Mouse (Mus musculus) activated CD4-positive, CD25-positive, alpha-beta regulatory T cell, adult 4 months (primary cell): ENCODE data around the gene Ostm1. TPM values are rescaled to one million over a fixed set of nuclear protein-coding genes. Genes with fewer than 3 reads are reported as not detected.

ENCODE experiments used
- ATAC-seq: one replicate; pipeline ENCODE4 v1.8.0; 2017
- polyA plus RNA-seq, 2 experiments: library from polyadenylated mRNA; unstranded; fragments of 100-300 nt; shearing (Covaris generic); gene quantifications; one replicate each; pipeline ENCODE4 v1.2.1; 2017

Ostm1 gene
- polyA plus RNA-seq, 2 experiments from 2014 or later: 35.5 to 46.7 TPM

DNA sequence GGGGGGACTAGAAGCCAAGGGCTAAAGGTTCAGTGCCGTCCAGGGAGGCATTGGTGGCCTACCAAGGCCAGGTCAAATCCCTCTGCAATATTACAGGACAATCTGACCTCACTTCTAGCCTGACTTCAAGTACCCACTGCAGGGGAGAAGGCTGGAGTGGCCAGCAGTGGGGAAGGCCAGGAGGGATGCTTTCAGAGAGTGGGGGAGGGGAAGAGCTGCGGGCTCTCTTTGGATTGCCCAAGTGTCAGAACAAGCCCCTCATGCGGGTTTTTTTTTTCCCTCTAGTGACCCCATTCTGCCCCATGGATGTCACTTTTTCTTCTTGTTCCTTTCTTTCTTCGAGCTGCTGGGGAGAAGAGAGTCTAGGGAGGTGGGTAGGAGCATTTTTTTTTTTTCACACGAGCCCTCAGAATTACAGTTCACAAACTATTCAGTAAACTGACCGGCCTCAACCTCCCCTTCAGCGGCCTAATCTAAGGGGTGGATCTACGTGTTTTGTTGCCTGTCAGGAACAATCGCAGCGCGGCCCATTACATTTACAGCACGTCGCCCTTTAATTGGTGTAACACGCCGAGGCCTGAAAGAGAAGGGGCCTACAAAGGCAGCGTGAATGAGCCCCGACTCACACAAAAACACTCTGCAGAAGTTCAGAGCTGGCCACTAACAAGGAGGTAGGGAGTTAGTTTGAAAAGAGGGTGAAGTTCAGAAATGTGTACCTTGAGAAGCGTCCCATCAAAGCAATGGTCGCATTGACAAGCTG, 47.2 kb downstream of the Ostm1 start:
- ATAC-seq: no peak

DNA sequence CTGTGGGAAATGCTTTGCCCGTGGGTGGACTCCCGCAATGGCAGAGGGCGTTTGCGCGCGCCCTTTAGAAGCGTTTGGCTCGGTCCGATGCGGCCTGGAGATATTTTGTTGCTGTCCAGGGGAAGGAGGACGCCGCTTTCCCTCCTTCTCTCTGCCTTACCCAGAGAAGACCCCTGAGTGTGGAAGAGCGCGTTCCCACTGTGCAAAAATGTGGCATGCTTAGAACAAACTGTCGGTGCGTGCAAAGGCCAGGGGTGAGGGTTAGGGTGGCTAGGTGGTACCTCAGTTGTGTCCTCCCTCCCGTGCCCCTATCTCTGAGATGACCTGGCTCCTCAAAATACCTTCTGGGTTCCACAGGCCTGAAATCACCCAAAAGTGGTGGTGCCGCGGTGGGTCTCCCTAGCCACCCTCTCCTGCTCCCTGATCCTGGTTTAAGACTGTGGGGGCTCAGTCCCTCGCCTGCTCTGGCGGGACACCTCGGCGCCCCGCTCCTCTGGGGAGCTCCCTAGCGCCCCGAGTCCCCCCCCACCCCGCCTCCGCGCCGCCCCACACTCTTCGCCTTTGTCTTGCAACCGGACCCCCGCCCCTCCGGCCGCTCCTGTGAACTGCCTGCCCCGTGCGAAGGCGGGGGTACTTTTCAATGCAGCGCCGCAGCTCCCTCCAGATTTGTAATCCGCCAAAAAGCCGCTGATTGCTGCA, 48.3 kb downstream of the Ostm1 start:
- ATAC-seq: no peak

DNA sequence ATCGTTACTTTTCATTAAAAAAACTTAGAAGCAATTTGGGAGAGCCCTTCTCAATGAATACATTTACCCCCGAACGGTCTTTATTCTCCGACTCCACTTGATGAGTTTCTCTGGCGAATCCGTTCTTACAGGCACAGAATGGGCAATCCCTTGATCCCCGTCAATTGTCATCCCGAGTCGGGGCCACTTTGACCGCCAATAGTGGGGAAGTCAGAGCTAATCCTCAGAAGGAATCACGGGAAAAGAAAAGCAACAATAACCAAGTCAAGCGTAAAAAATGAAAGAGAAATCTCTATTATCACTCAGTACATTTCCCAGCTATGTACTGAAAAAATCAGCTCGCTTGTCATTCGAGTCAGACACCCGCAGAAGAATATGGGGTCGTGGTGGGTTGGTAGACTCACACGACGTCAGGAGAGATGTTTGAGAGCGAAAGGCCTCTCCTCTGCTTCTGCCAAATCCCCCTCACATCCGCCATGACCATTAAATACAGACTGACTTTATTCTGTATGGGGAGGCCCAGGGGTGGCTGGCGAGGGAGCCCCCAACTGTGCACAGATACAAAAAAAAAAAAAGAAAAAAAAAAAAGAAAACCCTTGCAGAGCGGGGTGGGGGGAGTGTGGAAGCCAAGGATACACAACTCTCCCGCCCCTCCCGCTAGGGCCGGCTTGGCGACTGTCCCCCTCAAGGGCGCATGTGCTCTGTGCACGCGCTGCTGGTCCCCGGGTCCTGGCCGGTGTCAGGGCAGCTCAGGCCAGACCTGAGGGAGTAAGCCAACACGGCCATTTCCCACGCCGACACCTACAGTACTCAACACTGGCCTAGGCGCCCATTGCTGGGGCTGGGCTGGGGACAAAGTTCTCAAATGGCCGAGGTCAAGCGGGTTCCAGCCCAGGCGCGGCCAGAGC, 49.1 kb downstream of the Ostm1 start:
- ATAC-seq: peak; percentile 17

DNA sequence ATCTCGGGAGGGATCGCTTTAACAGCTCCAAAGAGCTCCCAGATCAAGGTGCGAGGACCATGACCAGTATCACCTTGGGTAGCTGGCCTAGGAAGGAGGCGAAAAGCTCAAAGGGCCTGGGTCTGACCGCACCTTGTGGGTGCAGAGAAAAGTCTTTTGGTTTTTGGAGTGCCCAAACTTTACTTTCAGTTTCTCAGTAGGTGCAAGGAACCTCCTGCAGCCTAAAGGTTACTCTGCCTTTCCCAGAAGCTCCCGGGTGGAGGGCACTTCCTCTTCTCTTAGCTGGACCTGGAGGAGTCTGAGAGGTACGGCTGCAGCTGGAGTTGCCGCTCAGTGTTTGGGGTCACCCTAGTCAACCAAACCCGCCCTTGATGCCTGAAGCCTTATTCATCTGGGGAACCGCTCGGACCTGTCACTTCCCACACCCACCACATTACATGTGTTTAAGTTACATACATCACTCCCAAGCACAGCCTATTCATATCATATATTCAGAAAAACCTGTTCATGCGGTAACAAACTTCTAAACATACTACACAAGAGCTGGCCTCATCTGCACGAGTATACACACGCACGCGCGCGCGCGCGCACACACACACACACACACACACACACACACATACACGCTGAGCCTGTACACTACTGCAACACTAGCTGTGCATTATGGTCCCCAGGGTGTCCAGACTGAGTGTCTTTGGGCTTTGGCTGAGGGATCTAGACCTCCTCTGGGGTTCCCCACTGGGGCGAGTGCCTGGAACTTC, 49.9 kb downstream of the Ostm1 start:
- ATAC-seq: peak; percentile 15

DNA sequence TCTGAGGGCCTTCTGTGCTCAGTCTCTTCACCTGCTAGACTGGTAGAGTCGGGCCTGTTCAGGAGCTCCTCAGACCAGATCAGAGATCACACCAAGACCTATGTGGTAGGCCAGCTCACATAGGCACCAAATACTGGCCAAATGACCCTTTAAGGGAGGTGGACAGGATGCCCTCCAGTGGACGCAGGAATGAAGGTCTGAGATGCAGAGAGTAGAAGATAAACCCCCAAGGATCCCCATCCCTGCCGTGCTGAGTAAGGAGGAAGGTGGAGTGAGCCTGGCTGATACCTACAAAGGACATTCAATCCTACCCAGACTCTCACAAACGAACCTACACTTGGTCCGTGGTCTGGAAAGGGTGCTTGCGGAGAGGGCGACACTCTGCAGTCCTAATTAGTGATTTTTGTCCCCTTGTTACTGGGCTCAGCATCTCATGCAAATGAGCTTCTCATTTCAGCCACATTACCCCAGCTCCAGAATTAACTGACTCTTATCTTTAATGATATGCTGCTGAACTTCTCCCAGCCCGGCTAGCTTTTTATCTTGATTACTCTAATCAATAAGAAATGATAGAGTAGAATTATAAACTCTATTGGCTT, 50.6 kb downstream of the Ostm1 start:
- no peak for ATAC-seq

DNA sequence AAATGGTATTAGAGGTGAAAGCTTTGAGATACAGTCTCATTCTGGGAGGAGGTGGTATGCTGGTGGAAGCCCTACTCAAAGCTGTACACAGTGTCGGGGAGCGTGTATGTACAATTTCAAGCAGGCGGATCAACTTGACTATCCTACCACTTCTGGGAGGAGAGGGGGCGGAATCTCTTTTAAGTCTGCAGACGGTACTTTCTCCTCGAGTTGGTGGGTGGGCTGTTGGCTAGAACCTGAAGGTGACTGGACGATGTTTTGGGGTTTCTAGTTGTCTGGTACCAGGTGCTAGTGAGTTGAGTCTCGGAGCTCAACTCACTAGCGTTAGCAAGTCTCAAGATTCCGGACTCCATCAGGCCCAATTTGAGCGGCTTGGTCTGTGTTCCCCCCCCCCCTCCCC, 51.4 kb downstream of the Ostm1 start:
- no peak for ATAC-seq

DNA sequence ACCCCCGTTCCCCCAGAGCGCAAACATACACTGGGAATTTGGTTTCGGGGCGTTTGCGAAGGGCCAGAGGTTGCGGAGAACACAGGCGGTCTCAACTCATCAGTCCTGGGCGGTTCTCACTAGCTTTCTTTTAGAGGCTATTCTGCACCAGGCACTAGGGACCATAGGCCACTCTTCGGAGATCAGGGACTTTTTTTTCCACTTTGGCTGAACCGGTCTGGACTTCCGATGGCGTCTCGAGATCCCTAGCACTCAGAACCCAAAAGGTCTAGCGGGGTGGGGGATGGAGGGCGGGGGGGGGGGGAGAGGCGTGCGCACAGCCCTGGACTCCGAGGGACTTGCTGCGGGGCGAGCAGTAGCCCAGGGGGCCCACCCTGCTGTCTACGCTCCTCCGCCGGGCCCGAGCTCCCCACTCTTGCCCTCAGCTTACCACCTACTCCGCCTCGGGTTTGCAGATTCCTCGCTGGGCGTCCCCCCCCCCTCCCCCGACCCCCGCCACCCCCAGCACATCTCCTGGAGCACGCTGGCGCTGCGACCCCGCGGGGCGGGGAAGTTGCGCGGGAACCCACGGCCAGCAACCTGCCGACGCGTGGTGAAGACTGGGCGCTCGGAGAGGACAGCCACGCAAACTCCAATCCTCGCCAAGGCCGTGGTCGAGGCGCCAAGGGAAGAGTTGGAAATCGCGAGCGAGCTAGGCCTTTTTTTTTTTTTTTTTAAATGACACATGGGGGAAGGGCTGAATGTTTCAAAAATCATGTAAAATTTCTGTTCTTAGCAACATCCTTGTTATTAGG, 52.1 kb downstream of the Ostm1 start:
- ATAC-seq: no peak

DNA sequence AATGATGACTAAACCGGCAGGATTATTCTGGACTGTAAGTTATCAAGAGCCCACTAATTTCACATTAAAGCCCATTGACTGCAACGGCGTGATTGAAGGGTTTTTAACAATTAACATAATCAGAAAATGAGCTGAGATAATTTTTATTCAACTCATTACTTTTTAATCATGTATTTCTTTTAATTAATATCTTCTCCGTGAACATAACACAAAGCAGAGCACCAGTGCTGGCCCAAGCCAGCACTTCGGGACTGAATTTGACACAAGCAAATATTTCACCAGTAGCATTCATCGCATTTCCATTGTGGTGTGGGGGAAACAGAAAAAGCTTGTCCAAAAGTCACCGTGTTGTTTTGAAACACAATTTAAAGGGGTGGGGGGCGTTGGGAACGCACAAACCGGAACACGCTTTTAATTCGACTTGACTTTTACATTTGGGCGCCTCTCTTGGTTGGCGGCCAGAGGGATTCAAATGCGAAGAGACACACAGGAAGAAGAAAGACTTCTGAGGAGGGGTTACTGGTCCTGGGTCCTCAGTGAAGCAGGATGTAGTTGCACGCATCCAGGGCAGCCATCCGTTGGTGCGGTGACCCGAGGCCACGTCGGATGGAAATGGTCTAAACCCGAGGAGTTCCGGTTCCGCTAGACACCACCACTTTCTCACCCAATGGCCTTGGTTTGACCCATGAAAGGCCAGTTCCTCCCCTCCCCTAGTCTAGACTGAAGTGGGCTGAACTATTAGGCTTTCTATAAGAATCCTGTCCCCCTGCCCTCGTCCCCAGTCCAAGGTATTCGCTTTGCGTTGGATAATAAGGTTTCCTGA, 52.9 kb downstream of the Ostm1 start:
- ATAC-seq: peak; percentile 6

DNA sequence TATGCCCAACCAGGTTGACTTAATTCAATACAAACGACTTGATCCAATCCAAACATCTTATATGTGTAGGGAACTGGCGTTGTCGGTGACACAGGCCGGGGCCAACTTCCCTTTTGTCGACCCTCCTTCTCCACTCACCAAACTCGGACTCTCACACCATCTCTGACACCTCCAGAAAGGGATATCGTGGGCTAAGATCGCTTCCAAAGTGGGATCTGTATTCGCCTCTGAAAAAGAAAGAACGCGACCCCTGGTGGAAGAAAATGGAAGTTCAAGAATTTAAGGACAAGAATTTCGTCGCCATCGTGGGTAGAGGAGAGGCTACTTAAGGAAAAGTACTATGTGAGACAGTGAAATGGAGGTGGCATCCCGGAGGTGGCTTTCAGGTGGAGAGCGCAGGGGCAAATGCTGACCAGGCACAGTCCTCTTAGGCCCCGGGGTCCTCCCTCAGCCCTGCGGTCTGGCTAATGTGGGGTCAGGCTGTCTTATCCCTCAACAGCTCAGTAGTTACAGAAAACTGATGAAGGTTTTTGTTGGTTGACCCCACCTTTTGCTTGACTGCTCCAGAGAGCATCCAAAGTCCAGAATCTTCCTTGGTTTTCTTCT, 53.7 kb downstream of the Ostm1 start:
- ATAC-seq: peak; percentile 22

DNA sequence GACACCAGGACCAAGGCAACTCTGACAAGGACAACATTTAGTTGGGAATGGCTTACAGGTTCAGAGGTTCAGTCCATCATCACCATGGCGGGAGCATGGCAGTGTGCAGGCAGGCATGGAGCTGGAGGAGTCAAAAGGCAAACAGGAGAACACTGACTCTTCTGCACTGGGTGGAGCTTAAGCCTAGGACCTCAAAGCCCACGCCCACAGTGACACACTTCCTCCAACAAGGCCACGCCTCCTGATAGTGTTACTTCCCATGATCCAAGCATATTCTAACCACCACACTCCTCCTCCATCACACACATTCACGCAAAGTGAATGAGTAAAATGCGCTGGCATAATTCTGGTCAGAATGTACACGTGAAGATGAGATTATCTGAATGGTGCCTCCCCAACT, 56.2 kb downstream of the Ostm1 start:
- no peak for ATAC-seq

DNA sequence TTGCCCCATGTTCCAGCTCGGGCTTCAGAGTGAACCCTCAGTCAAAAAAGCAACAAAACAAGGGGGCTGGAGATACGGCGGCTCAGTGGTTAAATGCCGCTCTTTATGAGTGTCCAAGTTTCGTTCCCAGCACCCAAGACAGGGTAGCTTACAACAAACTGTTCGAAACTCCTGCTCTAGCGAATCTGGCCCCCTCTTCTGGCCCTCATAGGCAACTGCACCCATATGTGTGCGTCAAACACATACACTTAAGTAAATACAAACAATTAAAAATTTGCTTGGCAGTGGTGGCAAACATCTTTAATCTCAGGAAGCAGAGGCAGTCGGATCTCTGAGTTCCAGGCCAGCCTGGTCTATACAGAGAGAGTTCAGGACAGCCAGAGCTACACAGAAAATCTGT, 60.0 kb downstream of the Ostm1 start:
- no peak for ATAC-seq

DNA sequence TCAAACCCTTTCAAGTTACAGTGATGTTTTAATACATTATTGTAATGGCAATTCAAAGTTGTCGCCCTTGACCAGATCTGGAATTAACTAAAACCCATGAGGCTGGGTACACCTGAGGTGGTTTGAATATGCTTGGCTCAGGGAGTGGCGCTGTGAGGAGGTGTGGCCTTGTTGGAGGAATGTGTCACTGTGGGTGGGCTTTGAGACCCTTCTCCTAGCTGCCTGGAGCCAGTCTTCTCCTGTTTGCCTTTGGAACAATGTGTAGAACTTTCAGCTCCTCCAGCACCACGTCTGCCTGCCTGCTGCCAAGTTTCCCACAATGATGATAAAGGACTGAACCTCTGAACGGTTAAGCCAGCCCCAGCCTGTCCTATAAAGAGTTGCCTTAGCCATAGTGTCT, 62.7 kb downstream of the Ostm1 start:
- ATAC-seq: no peak

DNA sequence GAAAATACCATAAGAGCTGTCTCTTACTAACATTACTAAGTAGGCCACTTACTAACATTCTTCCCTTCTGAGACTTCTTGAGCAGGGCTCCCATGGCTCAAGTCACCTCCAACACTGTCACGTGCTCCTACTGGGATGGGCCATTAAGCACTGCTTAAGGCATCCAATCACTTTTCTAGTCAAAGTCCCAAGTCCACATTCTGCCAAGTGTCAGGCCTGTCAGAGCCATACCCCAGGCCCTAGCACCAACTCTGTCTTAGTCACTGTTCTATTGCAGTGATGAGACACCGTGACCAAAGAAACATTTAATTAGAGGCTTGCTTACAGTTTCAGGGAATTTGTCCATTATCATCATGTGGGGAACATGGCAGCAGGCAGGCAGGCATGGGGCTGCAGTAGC, 78.3 kb downstream of the Ostm1 start:
- ATAC-seq: no peak

DNA sequence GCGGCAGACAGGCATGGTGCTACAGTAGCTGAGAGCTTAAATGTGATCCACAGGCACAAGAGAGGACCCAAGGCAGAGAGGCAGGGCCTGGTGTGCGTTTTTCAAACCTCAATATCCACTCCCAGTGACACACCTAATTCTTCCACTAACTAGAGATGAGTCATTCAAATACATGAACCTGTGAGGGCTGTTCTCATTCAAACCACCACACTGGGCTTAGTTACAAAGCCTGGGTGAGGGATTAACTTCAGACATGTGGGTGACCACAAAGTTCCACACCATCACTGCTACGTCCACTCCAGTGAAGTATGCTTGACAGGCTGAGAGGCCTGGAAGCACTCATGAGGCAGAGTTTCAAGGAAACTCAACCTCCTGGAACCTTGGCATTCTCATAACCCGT, 86.3 kb downstream of the Ostm1 start:
- no peak for ATAC-seq

DNA sequence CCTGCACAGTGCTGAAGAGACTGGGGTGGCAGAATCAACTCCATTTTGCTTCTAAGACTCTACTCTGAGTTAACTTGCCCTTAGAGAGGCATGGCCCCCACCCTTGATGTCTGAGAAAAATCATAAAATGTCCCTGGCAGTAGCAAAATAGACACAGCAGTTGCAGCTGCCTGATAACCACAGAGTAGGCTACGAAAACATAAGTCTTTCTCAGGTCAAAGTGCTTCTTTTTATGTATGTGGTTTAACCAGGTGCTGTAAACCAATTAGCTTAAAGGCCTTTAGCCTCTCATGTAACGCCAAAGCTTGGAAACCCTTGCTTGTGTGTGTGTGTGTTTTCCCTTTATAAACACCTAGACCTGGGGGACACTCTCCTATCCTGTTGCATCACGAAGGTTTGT, 89.2 kb downstream of the Ostm1 start:
- no peak for ATAC-seq

DNA sequence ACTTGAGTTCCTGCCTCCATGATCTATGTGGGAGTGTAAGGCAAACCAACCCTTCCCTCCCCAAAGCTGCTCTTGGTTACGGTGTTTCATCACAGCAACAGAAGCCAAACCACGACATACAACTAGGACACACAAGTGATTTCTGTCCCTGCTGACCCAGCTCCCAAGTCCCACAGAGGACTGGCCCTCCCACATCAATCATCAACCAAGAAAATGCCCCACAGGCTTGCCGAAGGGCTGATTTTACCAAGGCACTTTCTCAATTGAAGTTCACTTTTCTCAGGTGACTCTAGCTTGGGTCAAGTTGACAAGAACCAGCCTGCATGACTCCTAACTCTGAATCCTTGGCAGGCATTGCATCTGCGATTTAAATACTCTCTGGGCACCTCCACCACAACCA, 91.9 kb downstream of the Ostm1 start:
- no peak for ATAC-seq

DNA sequence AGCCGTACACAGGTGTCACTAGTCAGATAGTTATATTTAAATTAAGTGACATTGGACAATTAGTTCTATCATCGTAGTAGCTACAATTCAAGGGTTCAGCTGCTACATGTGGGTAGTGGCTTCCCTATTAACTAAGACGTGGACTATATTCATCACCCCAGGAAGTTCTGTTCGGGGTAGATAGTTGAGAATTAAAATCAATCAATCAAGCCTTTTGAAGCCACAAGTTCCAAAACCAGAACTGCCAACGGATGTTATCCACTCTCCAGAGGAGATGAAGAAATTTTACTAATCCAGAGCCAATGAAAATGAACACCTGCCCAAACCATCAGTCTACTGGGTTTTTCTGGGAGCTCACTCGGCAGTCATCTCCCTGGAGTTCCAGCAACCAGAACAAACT, 94.7 kb downstream of the Ostm1 start:
- ATAC-seq: no peak

DNA sequence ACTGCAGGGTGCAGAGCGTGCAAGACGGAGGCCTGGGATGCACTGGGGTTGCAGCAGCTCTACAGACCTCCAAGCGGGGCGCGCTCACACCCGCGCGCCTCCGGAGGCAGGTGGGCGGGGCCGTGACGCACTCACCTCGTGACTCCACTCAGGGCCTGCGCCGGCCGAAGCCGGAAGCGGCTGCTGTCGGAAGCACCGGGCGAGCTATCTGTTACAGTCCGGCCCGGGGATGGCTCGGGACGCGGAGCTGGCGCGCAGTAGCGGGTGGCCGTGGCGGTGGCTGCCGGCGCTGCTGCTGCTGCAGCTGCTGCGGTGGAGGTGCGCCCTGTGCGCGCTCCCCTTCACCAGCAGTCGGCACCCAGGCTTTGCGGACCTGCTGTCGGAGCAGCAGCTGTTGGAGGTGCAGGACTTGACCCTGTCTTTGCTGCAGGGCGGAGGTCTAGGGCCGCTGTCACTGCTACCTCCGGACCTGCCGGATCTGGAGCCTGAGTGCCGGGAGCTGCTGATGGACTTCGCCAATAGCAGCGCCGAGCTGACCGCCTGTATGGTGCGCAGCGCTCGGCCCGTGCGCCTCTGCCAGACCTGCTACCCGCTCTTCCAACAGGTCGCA, 95.2 kb downstream of the Ostm1 start:
- ATAC-seq: peak; percentile 97

DNA sequence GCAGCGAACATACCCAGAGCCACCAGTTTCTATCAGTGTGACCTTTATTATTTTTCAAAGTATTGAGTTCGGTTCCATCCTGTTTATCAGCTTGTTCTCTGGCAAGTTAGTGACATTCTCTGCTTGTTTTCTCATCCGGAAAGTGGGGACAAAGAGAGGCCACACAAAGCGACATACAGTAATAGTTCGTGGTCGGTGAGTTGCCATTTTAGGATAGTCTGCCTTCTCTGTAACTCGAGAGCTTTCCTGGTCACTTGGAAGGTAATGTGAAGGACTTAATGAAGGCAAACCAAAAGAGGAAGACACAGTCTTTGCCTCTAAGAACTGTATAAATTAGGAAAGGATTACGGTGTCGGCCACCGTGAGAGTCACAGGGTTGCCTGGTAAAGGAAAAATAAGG, 96.0 kb downstream of the Ostm1 start:
- ATAC-seq: no peak
